Mouse (Mus musculus): Measurements from ENCODE around the gene Lurap1l. TPM values are rescaled to one million over a fixed set of nuclear protein-coding genes. Genes with fewer than 3 reads are reported as not detected.

Lurap1l gene
- polyA plus RNA-seq, 1 experiment from 2014 or later, result 4.4 TPM

- Histone ChIP-seq H3K4me3 (replicated peaks; ENCODE audit: low read length) (no peak overlapping the region), H3K27me3 (replicated peaks; ENCODE audit: control insufficient read depth, insufficient read depth, low read length) (no peaks in the 10 kb centered on the region)
- no peak for ATAC-seq
Observed at GRCm38 (mm10) chr4:80881996-80882599, 28.3 kb upstream of the Lurap1l start.

GRCm38 (mm10) chr4:80886631-80887030 lies 23.8 kb upstream of the Lurap1l start:
- Histone ChIP-seq H3K27ac (ENCODE audit: low read length) (no peak overlapping the region), H3K9me3 (ENCODE audit: control insufficient read depth, low read length) (no peaks in the 10 kb centered on the region), H3K4me3 (replicated peaks; ENCODE audit: low read length) (no peak overlapping the region), H3K4me2 (ENCODE audit: low read length) (no peak overlapping the region), H3K4me1 (replicated peaks; ENCODE audit: control insufficient read depth, insufficient read depth, low read length) (no peaks in the 10 kb centered on the region), H3K36me3 (ENCODE audit: control insufficient read depth, insufficient read depth) (no peaks in the 10 kb centered on the region), H3K9ac (replicated peaks; ENCODE audit: low read depth, low read length) (no peak overlapping the region), H3K27me3 (replicated peaks; ENCODE audit: control insufficient read depth, insufficient read depth, low read length) (no peaks in the 10 kb centered on the region)
- ATAC-seq, result no peak
- 87% methylated on average over 4 of the region's 4 CpGs for WGBS

More at GRCm38 (mm10) chr4:80881996-80882599, 28.3 kb upstream of the Lurap1l start:
- no peak overlapping the region for H3K27ac ChIP-seq (ENCODE audit: low read length)
- H3K9ac ChIP-seq (replicated peaks; ENCODE audit: low read depth, low read length), result no peak overlapping the region
- WGBS, result 95% methylated on average over 1 of the region's 1 CpGs
- H3K36me3 ChIP-seq (ENCODE audit: control insufficient read depth, insufficient read depth), result no peaks in the 10 kb centered on the region
- no peak overlapping the region for H3K4me2 ChIP-seq (ENCODE audit: low read length)
- H3K9me3 ChIP-seq (ENCODE audit: control insufficient read depth, low read length), result no peaks in the 10 kb centered on the region
- no peaks in the 10 kb centered on the region for H3K4me1 ChIP-seq (replicated peaks; ENCODE audit: control insufficient read depth, insufficient read depth, low read length)

GRCm38 (mm10) chr4:80891004-80891403 lies 19.4 kb upstream of the Lurap1l start:
- Histone ChIP-seq H3K4me2 (ENCODE audit: low read length) (no peak overlapping the region), H3K36me3 (ENCODE audit: control insufficient read depth, insufficient read depth) (no peaks in the 10 kb centered on the region), H3K27ac (ENCODE audit: low read length) (no peak overlapping the region), H3K9ac (replicated peaks; ENCODE audit: low read depth, low read length) (no peak overlapping the region), H3K4me1 (replicated peaks; ENCODE audit: control insufficient read depth, insufficient read depth, low read length) (no peaks in the 10 kb centered on the region), H3K9me3 (ENCODE audit: control insufficient read depth, low read length) (no peaks in the 10 kb centered on the region), H3K27me3 (replicated peaks; ENCODE audit: control insufficient read depth, insufficient read depth, low read length) (no peaks in the 10 kb centered on the region), H3K4me3 (replicated peaks; ENCODE audit: low read length) (no peak overlapping the region)
- 95% methylated on average over 6 of the region's 6 CpGs for WGBS
- ATAC-seq, result no peak

- ATAC-seq, result no peak
- H3K9ac ChIP-seq (replicated peaks; ENCODE audit: low read depth, low read length), result no peak overlapping the region
- H3K4me3 ChIP-seq (replicated peaks; ENCODE audit: low read length), result no peak overlapping the region
- no peak overlapping the region for H3K27ac ChIP-seq (ENCODE audit: low read length)
- H3K36me3 ChIP-seq (ENCODE audit: control insufficient read depth, insufficient read depth), result no peaks in the 10 kb centered on the region
- no peaks in the 10 kb centered on the region for H3K27me3 ChIP-seq (replicated peaks; ENCODE audit: control insufficient read depth, insufficient read depth, low read length)
- H3K4me2 ChIP-seq (ENCODE audit: low read length), result no peak overlapping the region
- H3K9me3 ChIP-seq (ENCODE audit: control insufficient read depth, low read length), result no peaks in the 10 kb centered on the region
- H3K4me1 ChIP-seq (replicated peaks; ENCODE audit: control insufficient read depth, insufficient read depth, low read length), result no peaks in the 10 kb centered on the region
- WGBS, result 65% methylated on average over 4 of the region's 4 CpGs
Observed at GRCm38 (mm10) chr4:80895278-80895894, 15.1 kb upstream of the Lurap1l start.

GRCm38 (mm10) chr4:80906726-80907125 lies 3.7 kb upstream of the Lurap1l start:
- Histone ChIP-seq H3K4me2 (ENCODE audit: low read length) (no peak overlapping the region), H3K27ac (ENCODE audit: low read length) (no peak overlapping the region)

GRCm38 (mm10) chr4:80907973-80908372 lies 2.5 kb upstream of the Lurap1l start:
- WGBS, result 84% methylated on average over 5 of the region's 5 CpGs
- Histone ChIP-seq H3K27me3 (replicated peaks; ENCODE audit: control insufficient read depth, insufficient read depth, low read length) (no peaks in the 10 kb centered on the region), H3K9me3 (ENCODE audit: control insufficient read depth, low read length) (no peaks in the 10 kb centered on the region), H3K4me2 (ENCODE audit: low read length) (no peak overlapping the region), H3K4me1 (replicated peaks; ENCODE audit: control insufficient read depth, insufficient read depth, low read length) (0 out of 2 replicates have a peak, but pooled peaks cover 5% of the 10 kb centered on the region), H3K9ac (replicated peaks; ENCODE audit: low read depth, low read length) (no peak overlapping the region), H3K27ac (ENCODE audit: low read length) (no peak overlapping the region), H3K4me3 (replicated peaks; ENCODE audit: low read length) (no peak overlapping the region), H3K36me3 (ENCODE audit: control insufficient read depth, insufficient read depth) (no peaks in the 10 kb centered on the region)
- ATAC-seq, result no peak

More at GRCm38 (mm10) chr4:80906726-80907125, 3.7 kb upstream of the Lurap1l start:
- H3K36me3 ChIP-seq (ENCODE audit: control insufficient read depth, insufficient read depth), result no peaks in the 10 kb centered on the region
- no peaks in the 10 kb centered on the region for H3K9me3 ChIP-seq (ENCODE audit: control insufficient read depth, low read length)
- no peaks in the 10 kb centered on the region for H3K27me3 ChIP-seq (replicated peaks; ENCODE audit: control insufficient read depth, insufficient read depth, low read length)
- no peak overlapping the region for H3K4me3 ChIP-seq (replicated peaks; ENCODE audit: low read length)
- no peak overlapping the region for H3K9ac ChIP-seq (replicated peaks; ENCODE audit: low read depth, low read length)
- WGBS, result 51% methylated on average over 3 of the region's 3 CpGs
- H3K4me1 ChIP-seq (replicated peaks; ENCODE audit: control insufficient read depth, insufficient read depth, low read length), result 0 out of 2 replicates have a peak, but pooled peaks cover 5% of the 10 kb centered on the region
- ATAC-seq, result no peak

GRCm38 (mm10) chr4:80908902-80909301 lies 1.5 kb upstream of the Lurap1l start:
- Histone ChIP-seq H3K36me3 (ENCODE audit: control insufficient read depth, insufficient read depth) (no peaks in the 10 kb centered on the region), H3K27ac (ENCODE audit: low read length) (no peak overlapping the region), H3K4me3 (replicated peaks; ENCODE audit: low read length) (no peak overlapping the region), H3K4me2 (ENCODE audit: low read length) (no peak overlapping the region), H3K4me1 (replicated peaks; ENCODE audit: control insufficient read depth, insufficient read depth, low read length) (0 out of 2 replicates have a peak, but pooled peaks cover 5% of the 10 kb centered on the region), H3K9me3 (ENCODE audit: control insufficient read depth, low read length) (no peaks in the 10 kb centered on the region), H3K9ac (replicated peaks; ENCODE audit: low read depth, low read length) (no peak overlapping the region), H3K27me3 (replicated peaks; ENCODE audit: control insufficient read depth, insufficient read depth, low read length) (no peaks in the 10 kb centered on the region)
- WGBS, result 68% methylated on average over 4 of the region's 4 CpGs
- ATAC-seq, result no peak

GRCm38 (mm10) chr4:80910871-80911701 lies 640 bp downstream of the Lurap1l start:
- no peaks in the 10 kb centered on the region for H3K27me3 ChIP-seq (replicated peaks; ENCODE audit: control insufficient read depth, insufficient read depth, low read length)
- H3K4me2 ChIP-seq (ENCODE audit: low read length), result peak overlapping the region; percentile 75
- under 1% methylated on average over 52 of the region's 58 CpGs for WGBS
- H3K9me3 ChIP-seq (ENCODE audit: control insufficient read depth, low read length), result no peaks in the 10 kb centered on the region
- peak overlapping the region; percentile 68 for H3K27ac ChIP-seq (ENCODE audit: low read length)
- H3K4me3 ChIP-seq (replicated peaks; ENCODE audit: low read length), result peak overlapping the region; percentile 59
- H3K36me3 ChIP-seq (ENCODE audit: control insufficient read depth, insufficient read depth), result no peaks in the 10 kb centered on the region
- H3K4me1 ChIP-seq (replicated peaks; ENCODE audit: control insufficient read depth, insufficient read depth, low read length), result 0 out of 2 replicates have a peak, but pooled peaks cover 5% of the 10 kb centered on the region
- peak; percentile 86 for ATAC-seq
- peak overlapping the region; percentile 56 for H3K9ac ChIP-seq (replicated peaks; ENCODE audit: low read depth, low read length)

All from forebrain, embryonic 16.5 days (tissue).